8 mouse cellular contexts compared by ENCODE assay signal in the genomic region with DNA sequence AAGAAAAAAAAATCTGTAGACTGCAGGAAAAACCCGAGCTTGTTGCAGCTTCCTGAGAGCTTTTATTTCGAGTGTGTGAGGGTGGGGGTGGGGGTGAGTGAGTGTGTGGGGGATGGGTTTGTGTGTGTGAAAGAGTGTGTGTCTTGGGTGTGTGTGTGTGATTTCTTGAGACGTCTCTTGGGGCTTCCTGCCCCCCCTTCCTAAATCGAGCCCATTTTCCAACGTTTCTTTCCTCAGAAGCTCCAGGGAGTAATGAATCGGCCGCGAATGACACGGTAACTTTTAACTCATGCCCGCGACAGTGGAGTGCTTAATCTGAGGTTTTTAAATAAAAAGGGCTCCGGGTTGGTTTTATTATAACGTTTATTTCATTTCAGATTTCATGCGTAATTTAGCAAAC. TPM values are rescaled to one million over a fixed set of nuclear protein-coding genes. Genes with fewer than 3 reads are reported as not detected.
DNase-seq lines count a peak whose midpoint lies in the region; ATAC-seq and TF ChIP-seq lines count a peak whose summit lies in the region.
"Had no signal": no experiment of that assay in that cellular context is flagged by ENCODE, and none has a peak within 500 bp of the region (broad histone marks: within the 10 kb centered on the region; RNA-seq: fewer than 3 reads in every experiment).

No protein-coding gene starts in this region.

- no peak for ATAC-seq in lung, embryonic 16.5 days (ENCODE audit: low read depth)
- ATAC-seq in forebrain, embryonic 16.5 days: no peak
- ATAC-seq in limb, embryonic 15.5 days (ENCODE audit: insufficient number of reproducible peaks, low FRiP score, low TSS enrichment, low read depth): no peak
- no peak for ATAC-seq in stomach, postnatal 0 days (ENCODE audit: low FRiP score, low TSS enrichment)

- TF ChIP-seq CTCF in stomach, postnatal 0 days (IDR thresholded peaks at IDR 0.05; ENCODE audit: low read depth): no peak

- 3% methylated on average over 14 of the region's 14 CpGs for WGBS in lung, embryonic 16.5 days
- WGBS in forebrain, embryonic 16.5 days: 2% methylated on average over 14 of the region's 14 CpGs
- 4% methylated on average over 14 of the region's 14 CpGs for WGBS in limb, embryonic 15.5 days
- WGBS in stomach, postnatal 0 days: 8% methylated on average over 14 of the region's 14 CpGs

- peaks cover 20% of the 10 kb centered on the region for H3K27me3 ChIP-seq in lung, embryonic 16.5 days (ENCODE audit: control insufficient read depth, insufficient read depth, low read depth, low read length)
- no peaks in the 10 kb centered on the region for H3K27me3 ChIP-seq in forebrain, embryonic 16.5 days (replicated peaks; ENCODE audit: control insufficient read depth, insufficient read depth, low read length)
- H3K27me3 ChIP-seq in limb, embryonic 15.5 days: peaks cover 55% of the 10 kb centered on the region
- peaks cover 5% of the 10 kb centered on the region; the same call in 1 of the 2 replicates for H3K27me3 ChIP-seq in stomach, postnatal 0 days (ENCODE audit: control insufficient read depth, insufficient read depth, low read length)

- peaks cover 39% of the 10 kb centered on the region for H3K4me1 ChIP-seq in lung, embryonic 16.5 days (replicated peaks; ENCODE audit: control insufficient read depth, insufficient read depth, low read length)
- H3K4me1 ChIP-seq in forebrain, embryonic 16.5 days (replicated peaks; ENCODE audit: control insufficient read depth, insufficient read depth, low read length): peaks cover 28% of the 10 kb centered on the region
- peaks cover 58% of the 10 kb centered on the region for H3K4me1 ChIP-seq in limb, embryonic 15.5 days
- H3K4me1 ChIP-seq in stomach, postnatal 0 days (replicated peaks; ENCODE audit: control insufficient read depth, insufficient read depth): peaks cover 11% of the 10 kb centered on the region

- no peaks in the 10 kb centered on the region for H3K36me3 ChIP-seq in lung, embryonic 16.5 days (ENCODE audit: control insufficient read depth, insufficient read depth, low read length)
- H3K36me3 ChIP-seq in forebrain, embryonic 16.5 days (ENCODE audit: control insufficient read depth, insufficient read depth): peaks cover 3% of the 10 kb centered on the region
- H3K36me3 ChIP-seq in limb, embryonic 15.5 days: 0 out of 2 replicates have a peak, but pooled peaks cover under 1% of the 10 kb centered on the region
- no peaks in the 10 kb centered on the region for H3K36me3 ChIP-seq in stomach, postnatal 0 days (ENCODE audit: control insufficient read depth, insufficient read depth, low read length)

- DNase-seq in lung, postnatal 14 days: no peak
- DNase-seq in stomach, postnatal 0 days (ENCODE audit: low spot score): no peak
- DNase-seq in cerebellum, adult 8-10 months: no peak
- DNase-seq in right cerebral cortex, postnatal 4 days: no peak

- peak overlapping the region; percentile 100 for H3K4me2 ChIP-seq in lung, embryonic 16.5 days (ENCODE audit: low read depth, low read length)
- peak overlapping the region; percentile 68 for H3K4me2 ChIP-seq in forebrain, embryonic 16.5 days (ENCODE audit: low read length)
- H3K4me2 ChIP-seq in limb, embryonic 15.5 days: peak overlapping the region; percentile 91
- H3K4me2 ChIP-seq in stomach, postnatal 0 days (replicated peaks; ENCODE audit: low read depth): peak overlapping the region; percentile 94

- H3K9ac ChIP-seq in lung, embryonic 16.5 days (ENCODE audit: low read length): peak overlapping the region; percentile 79; the same call in 1 of the 2 replicates
- H3K9ac ChIP-seq in forebrain, embryonic 16.5 days (replicated peaks; ENCODE audit: low read depth, low read length): peak overlapping the region; percentile 89
- no peak overlapping the region for H3K9ac ChIP-seq in limb, embryonic 15.5 days
- H3K9ac ChIP-seq in stomach, postnatal 0 days (ENCODE audit: low read length): no peak overlapping the region

- peak overlapping the region; percentile 80 for H3K4me3 ChIP-seq in lung, embryonic 16.5 days (ENCODE audit: low read length)
- H3K4me3 ChIP-seq in forebrain, embryonic 16.5 days (replicated peaks; ENCODE audit: low read length): peak overlapping the region; percentile 71
- H3K4me3 ChIP-seq in limb, embryonic 15.5 days: peak overlapping the region; percentile 86
- peak overlapping the region; percentile 80; the same call in 1 of the 2 replicates for H3K4me3 ChIP-seq in stomach, postnatal 0 days (ENCODE audit: low read depth, low read length)

- no peaks in the 10 kb centered on the region for H3K9me3 ChIP-seq in lung, embryonic 16.5 days (ENCODE audit: control insufficient read depth, low read length)
- H3K9me3 ChIP-seq in forebrain, embryonic 16.5 days (ENCODE audit: control insufficient read depth, low read length): no peaks in the 10 kb centered on the region
- no peaks in the 10 kb centered on the region for H3K9me3 ChIP-seq in limb, embryonic 15.5 days
- H3K9me3 ChIP-seq in stomach, postnatal 0 days (ENCODE audit: control insufficient read depth, low read length): no peaks in the 10 kb centered on the region

- TF ChIP-seq EP300 in stomach, postnatal 0 days (optimal IDR thresholded peaks at IDR 0.05): no peak

- H3K27ac ChIP-seq in lung, embryonic 16.5 days (ENCODE audit: low read length): no peak overlapping the region
- peak overlapping the region; percentile 98 for H3K27ac ChIP-seq in forebrain, embryonic 16.5 days (ENCODE audit: low read length)
- no peak overlapping the region for H3K27ac ChIP-seq in limb, embryonic 15.5 days
- H3K27ac ChIP-seq in stomach, postnatal 0 days (replicated peaks): no peak overlapping the region
- H3K27ac ChIP-seq: left cerebral cortex, adult 2 months had no signal

RNA-seq across cellular contexts. Expression of a gene that starts 1.6 kb away (rescaled TPM):
- 6.8 and 7.8 TPM in 2 replicates for polyA plus RNA-seq in lung, embryonic 16.5 days (2015; fragmentation: Nextera tagmentation; extraction: Ambion mirVana)
- 99.6 and 106 TPM in 2 replicates for polyA plus RNA-seq in forebrain, embryonic 16.5 days (2015; fragmentation: Nextera tagmentation; extraction: Ambion mirVana)
- 14.7 and 16.9 TPM in 2 replicates for polyA plus RNA-seq in limb, embryonic 15.5 days (2015; fragmentation: Nextera tagmentation; extraction: Ambion mirVana)
- 4.9 and 5.6 TPM in 2 replicates for polyA plus RNA-seq in stomach, postnatal 0 days (2015; fragmentation: Nextera tagmentation; extraction: Ambion mirVana)

Comparison
In these comparisons a context has a peak if more than half of its experiments do, and no peak if none do; other contexts are left out.
1. H3K9ac ChIP-seq: peak in lung, embryonic 16.5 days (single experiment) and forebrain, embryonic 16.5 days (single experiment); none in limb, embryonic 15.5 days (single experiment) and stomach, postnatal 0 days (single experiment).
2. Peak in every context shown above with its lines, with median percentiles within 50 percentile points of each other: H3K4me2 ChIP-seq and H3K4me3 ChIP-seq.